Mouse (Mus musculus): Measurements from ENCODE around the gene Gm42417.

DNA sequence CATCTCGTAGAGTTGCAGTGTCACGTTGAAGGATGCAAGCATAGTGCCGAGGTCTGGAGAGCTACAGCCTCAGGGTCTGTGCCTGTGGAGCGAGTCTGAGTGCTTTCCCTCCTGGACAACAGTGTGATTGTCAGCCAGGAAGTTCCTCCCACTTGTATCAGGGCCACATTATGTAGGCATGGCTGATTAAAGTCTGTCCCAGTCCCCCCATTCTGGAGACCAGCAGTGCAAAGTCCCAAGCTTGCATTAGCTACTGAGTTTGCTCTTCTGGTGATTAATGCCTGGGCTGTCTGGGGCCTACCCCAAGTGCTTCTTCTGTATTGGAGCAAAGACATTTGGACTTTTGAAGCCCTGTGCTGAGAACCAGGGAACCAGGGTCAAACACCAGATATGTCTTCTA is 55.4 kb downstream of the Gm42417 start:
- TF ChIP-seq CTCF (IDR thresholded peaks at IDR 0.05; ENCODE audit: control insufficient read depth, insufficient read depth, insufficient read length) (no peak), MAX (IDR thresholded peaks at IDR 0.05) (no peak)
